Mouse (Mus musculus): ENCODE data around the gene Rab19.
"Not testable (repeated sequence)": the region's sequence is repeated elsewhere in the genome, so short reads cannot be mapped to it uniquely, and the experiment has no call there.

Gene Rab19

DNA sequence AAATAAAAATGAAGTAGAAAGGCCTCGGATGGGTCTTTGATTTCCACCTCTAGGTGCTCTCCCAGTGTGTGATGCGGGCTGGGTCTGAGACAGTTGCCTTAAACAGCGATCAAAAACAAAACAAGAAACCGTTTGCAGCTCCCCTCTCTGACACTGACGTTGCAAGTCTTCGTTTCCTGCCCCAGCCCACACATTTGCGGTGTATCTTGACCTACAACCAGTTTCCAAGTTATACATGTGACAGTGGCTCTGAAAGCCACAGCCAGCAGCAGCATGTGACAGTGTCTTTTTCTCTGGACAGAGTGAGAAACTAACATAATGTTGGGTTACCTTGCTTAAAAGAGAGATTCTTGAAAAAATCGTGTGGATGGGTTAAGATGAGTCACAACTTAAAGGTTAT is 1.2 kb upstream of the Rab19 start:
- DNase-seq, result no peak

DNA sequence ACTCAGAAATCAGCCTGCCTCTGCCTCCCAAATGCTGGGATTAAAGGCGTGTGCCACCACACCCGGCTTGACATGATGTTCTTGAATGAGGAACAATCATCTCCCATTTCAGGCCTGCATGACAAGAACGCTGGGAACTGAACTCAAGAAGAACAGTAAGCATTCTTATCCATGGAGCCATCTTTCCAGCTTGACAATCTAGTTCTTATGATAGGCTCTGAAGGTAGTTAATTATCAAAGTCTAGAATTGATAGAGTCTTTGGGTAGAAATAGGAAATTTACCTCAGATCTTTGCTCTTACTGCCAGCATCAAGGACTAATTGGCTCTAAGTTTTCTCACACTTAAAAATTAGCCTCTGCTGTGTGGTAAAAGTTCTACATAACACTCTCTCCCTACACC is 699 bp upstream of the Rab19 start:
- no peak for DNase-seq

DNA sequence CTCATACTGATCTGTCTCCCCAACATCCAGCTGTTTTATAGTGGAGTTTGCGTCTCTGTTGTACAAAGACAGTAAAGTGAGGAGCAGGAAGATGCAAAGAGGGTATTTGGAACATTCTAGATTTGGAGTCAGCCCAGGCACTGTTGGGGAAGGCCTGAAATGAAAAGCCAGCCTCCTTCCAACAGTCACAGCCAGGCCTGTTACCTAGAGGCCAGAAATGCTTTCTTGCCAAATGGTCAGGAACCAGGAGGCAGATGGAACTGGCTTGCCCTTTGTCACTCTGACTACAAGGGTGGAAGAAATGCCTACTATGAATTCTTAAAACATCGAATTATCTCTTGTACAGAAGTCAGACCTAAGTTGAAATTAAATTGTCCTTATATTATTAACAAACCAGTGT is 9.0 kb downstream of the Rab19 start:
- no peak for DNase-seq

DNA sequence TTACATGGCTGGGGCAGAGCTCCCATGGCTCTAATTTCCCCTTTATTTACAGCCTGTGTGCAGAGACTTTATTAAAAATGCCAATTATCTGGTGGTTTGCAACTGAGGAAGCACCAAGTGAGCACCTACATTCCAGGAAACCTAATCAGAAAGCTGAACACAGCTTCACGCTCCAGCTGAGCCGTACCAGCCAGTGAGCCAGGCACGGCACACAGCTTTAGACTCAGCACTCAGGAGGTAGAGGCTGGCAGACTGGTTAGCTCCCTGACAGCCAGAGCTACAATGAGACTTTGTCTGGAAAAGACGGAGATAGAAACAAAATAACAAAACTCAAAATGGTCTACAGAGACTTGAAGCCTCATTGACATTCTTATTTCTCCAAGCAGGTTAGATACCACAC is 14.5 kb downstream of the Rab19 start:
- DNase-seq, result no peak

DNA sequence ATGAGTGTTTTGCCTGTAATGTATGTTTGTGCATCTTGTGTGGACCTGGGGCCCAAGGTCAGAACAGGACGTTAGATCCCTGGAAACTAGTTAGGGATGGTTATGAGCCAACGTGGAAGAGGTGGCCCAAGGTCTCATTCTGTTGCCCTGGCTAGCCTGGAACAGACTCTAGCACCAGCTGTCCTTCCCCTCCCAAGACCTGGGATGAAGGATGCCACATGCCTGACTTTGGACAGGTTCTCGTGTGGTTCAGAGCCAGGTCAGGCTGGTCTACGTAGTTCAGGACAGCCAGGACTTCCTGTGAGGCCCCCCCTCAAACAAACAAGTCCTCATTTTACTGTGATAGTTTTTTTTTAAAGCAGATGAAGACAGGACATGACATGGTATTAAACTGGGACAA is 14.9 kb downstream of the Rab19 start:
- DNase-seq, result no peak

DNA sequence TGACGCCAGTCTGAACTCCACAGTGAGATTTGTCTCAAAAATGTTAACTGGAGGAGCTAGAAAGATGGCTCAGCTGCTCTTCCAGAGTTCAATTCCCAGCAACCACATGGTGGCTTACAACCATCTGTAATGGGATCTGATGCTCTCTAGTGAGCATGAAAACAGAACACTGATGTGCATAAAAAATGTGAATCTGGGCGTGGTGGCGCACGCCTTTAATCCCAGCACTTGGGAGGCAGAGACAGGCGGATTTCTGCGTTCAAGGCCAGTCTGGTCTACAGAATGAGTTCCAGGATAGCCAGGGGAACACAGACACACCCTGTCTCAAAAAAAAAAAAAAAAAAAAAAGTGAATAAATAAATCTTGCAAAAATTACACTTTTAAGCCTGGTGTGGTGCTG is 16.1 kb downstream of the Rab19 start:
- no peak for DNase-seq

DNA sequence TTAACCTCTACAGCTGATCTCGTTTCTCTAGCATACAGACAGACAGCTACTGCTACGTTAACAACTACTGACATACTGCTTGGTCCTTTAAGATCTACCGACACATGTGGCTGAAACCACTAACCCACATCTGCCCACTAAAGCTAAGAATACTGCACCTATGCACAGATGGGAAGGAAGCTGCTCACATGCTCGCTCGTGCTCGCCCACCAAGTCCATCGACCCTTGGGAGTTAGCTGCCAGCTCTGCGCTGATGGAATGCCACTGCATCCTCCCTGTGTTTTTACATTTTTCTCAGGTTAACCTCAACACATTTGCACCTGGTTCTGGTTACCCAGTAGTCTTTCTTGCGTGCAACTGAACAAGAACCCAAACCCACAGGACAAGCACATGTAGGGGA is 17.4 kb downstream of the Rab19 start:
- DNase-seq, result no peak

DNA sequence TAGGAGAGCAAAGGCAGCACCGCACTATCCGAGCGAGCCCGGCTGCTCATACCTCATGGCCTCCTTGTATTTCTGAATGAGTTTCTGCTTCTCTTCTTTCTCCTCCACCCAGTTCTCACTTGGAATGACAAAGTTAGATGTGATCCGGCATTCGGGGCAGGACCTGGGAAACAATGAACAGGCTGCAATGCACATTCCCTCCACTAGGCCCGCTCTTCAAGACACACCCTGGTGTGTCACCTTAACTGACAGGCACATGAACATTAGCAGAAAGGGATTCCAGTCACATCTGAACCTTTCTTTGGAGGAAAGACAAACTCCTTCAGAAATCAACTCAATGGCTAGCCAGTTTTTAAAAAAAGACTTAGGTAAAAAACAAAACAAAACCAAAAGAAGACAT is 19.4 kb downstream of the Rab19 start:
- DNase-seq, result no peak

DNA sequence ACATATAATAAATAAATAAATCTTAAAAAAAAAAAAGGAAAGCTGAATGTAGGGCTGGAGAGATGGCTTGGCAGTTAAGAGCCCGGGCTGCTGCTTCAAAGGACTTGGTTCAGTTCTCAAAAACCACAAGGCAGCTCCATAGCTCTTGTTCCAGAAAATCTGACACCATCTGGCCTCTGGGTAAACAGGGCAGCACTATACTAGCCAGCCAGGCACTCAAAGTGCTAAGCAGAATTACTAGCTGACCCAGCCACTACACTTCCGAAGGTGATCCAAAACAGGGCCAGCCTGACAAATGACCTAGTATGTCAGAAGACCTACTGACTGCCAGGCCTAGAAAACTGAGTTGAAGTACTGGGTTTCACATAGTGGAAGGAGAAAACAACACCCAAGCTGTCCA is 22.2 kb downstream of the Rab19 start:
- no peak for DNase-seq

DNA sequence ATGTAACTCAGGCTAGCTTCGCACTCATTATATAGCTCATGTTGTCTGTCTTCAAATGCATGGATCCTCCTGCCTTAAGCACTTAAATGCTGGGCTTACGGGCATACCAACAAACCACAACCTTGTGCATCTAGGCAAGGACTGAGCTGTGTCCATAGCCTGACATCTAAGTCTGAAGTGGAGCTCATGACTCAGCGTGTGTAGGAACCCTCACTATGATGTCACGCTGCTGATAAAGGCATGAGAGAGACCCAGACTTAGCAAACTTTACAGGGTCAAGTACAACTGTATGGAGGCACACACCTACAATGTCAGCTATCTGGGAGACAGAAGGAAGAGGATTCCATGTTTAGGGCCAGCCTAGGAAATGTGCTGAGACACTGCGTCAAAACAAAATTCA is 25.5 kb downstream of the Rab19 start:
- no peak for DNase-seq

DNA sequence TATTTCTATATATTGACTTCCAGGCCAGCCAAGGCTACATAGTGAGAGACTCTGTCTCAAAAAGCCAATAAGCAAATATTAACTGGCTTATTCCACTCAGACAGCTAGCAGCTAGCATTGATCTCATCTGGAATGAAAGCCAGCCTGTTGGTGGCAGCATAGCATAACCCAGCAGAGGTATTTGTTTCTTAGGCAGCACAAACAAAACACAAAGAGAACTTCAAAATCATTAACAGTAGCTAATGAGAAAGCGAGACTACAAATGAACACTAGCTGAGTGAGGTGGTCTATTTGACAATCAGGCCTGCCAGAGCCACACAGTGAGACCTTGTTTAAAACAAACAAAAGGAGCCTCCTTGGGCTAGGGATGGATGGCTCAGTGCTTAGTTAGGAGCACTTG is 33.1 kb downstream of the Rab19 start:
- DNase-seq, result no peak

DNA sequence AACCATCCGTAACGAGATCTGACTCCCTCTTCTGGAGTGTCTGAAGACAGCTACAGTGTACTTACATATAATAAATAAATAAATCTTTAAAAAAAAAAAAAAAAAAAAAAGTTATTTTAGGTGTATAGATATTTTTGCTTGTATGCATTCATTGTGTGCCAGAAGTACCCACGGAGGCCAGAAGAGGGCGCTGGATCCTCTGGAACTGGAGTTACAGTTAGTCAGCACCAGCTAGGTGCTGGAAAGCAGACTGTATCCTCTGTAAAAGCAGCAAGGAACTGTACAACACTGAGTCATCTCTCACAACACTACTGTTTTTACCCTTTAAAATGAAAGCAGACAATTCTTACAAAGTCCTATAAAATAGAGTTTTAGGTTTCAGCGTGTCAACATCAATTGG is 34.8 kb downstream of the Rab19 start:
- peak; percentile 81 for DNase-seq

DNA sequence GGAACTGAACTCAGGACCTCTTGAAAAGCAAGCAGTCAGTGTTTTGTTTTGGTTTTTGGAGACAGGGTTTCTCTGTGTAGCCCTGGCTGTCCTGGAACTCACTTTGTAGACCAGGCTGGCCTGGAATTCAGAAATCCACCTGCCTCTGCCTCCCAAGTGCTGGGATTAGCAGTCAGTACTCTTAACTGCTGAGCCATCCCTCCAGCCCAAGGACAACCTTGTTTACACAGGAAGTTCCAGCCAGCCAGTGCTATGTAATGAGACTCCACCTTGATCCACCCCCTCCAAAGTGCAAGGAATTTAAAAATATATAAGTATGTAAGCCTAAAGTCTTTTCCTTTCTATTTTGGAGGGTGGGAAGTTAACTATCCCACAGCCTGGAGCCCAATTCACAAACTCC is 35.7 kb downstream of the Rab19 start:
- not testable (repeated sequence) for DNase-seq

DNA sequence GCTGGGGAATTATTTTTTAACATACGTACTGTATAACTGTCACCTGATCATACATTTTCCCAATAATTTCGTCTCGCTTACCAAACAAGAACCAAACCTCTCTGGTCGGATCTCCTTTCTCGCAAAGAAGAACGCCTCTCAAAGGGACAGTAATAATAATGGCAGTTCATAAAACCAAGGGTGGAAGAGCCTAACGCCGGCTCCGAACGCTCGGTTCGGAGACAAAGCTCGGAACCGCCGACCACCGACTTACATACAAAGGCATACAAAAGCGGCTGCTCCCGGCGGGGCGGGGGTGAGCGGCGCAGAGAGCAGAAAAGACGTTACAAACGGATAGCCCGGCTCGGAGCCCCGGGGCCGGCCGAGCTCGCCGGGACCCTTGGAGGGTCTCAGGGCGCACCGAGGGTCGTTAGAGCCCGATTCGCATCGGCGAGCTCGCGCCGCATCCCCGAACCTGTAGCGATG is 38.4 kb downstream of the Rab19 start:
- no peak for DNase-seq

DNA sequence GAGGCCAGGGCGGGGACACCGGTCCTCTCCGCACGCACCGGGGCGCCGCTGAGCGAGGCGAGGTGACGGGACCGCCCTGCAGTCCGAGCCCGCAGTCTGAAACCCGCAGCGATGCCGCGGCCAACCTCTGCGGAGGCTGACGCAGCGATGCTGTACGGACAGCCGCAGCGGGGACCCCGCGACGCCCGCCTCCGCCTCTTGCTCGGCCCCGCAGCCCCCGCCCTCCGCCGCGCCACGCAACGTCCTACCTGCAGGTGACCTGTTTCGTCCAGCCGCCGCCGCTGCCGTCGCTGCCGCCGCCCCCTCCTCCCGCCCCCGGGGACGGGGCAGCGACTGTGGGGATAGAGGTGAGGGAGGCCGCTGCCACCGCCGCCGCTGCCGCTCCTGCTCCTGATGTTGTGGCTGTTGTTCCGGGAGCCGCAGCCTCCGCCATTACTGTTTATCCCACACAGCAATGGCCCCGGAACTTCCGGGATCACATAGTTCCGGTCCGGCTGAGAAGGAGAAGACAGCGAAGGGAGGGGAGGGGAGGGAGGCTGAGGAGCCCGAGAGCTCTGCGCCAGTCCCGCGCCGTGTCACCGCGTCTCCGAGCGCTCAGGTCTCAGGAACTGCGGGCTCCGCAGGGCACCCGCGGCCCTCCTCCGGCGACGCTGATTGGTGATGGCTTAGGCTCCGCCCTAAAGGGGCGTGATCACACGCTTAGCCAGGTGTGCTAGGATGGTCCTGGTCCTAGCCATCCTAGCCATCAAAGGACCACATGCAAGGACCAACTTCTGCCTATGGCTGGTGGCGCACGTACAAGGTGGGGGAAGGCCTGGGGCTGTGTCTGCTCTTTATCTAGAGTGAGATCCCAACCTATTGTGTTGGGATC is 39.1 kb downstream of the Rab19 start, which contains the start of gene Mkrn1:
Mkrn1 (minus strand) TSS at position 612 of the 871 bp plus-strand sequence.
- peak; percentile 75 for DNase-seq

DNA sequence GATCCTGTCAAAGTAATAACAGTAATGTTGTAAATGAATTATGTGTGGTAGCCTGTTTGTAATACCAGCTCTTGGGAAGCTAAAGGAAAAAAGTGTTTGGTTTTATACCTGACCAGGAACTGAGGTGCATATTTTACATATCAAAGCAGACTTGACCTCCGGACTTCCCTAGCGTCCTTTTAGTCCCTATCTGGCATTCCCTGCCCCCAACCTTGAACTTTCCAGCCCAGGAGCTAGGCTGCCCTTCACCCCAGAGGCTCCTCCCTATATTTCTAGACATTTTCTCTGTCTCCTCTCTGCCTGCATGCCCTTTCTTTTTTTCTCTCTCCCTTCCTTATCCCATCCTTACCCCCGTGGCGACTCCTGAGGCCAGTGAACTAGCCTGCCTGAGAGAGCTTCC is 39.9 kb downstream of the Rab19 start:
- no peak for DNase-seq

DNA sequence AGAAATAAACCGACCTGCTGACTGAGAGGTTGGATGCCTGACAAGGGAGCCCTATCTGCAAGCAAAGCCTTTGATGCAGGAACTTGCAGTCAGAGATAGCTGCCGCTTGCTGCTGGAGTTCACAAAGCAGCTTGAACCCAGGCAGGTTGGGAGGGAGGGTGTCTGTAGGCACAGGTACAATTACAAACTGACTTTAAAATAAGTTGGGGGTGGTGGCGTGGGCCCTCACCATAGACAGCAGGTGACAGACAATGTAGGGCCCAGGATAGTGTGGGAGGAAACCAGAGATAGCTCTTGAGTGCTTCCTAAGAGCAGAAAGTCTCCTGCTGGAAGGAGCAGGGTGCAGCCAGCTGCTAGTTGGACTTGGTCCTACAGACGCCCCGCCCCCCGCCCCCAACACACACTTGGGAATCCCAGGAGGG is 42.2 kb downstream of the Rab19 start:
- DNase-seq, result no peak

DNA sequence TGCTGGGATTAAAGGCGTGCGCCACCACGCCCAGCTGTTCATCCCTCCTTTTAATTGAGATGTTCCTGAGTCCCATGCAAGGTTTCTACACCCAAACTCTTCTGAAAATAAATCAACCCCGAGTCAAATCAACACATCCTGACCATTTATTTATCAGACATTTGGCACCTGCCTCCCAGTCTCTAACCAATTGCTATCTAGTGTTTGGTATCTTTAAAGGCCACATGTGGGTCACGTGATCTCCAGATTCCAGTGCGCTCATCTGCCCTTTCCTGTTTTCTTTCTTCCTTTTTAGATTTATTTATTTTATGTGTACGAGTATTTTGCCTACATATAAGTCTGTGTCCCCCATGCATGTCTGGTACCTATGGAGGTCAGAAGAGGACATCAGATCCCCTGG is 42.7 kb downstream of the Rab19 start:
- no peak for DNase-seq

DNA sequence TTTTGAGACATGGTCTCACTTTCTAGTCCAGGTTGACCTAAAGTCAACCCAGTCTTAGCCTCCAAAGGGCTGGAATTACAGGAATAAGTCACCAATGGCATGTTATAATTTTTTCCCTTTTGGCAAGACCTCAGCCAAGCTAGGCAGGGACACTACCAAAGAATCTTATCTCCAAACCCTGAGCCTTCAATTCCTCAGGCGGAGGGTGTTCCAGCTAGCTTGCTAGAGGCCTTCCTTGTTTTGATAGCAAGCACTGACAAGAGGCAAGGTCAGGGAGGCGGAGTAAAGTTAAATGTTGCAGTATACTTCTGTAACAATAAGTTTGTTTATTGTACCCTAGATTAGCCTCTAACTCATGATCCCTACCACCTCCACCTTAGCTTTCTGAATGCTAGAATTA is 44.2 kb downstream of the Rab19 start:
- DNase-seq, result no peak

DNA sequence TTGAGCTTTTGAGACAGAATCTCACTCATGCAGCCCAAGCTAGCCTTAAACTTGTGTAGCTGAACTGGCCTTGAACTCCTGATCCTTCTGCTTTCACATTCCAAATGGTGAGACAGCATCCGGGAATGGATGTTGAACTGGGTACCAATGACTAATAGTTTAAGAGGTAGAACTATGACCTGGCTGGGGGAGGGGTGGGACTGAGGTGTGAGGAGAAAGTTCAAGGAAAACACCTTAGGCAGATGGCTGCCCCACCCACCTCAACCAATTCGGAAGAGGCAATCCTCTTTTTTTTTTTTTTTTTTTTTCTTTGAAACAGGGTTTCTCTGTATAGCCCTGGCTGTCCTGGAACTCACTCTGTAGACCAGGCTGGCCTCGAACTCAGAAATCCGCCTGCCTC is 45.8 kb downstream of the Rab19 start:
- no peak for DNase-seq

DNA sequence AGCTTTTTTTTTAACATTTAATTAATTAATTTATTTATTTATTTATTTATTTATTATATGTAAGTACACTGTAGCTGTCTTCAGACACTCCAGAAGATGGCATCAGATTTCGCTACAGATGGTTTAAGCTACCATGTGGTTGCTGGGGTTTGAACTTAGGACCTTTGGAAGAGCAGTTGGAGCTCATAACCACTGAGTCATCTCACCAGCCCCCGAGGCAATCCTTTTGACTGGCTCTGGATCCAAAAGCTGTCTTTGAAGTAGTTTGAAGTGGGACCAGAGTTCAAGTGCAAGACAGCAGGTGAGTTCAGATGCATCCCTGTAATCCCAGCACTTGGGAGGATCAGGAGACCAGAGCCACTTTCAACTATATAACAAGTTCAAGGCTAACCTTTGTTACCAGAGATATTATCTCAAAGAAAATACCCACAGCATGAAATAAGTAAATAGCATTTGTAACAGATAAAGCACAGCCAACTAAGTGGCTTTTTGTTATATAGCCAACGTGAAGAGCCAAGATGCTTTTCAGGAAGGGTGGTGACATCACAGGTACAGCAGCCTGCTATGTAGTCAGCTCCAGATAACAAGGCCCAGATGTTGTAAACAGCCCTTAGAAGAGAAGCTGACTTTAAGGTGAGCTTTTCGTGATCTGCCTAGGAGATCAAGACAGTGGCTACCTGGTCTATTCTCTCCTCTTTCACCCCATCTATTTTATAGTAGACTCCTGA is 46.5 kb downstream of the Rab19 start:
- no peak for DNase-seq

DNA sequence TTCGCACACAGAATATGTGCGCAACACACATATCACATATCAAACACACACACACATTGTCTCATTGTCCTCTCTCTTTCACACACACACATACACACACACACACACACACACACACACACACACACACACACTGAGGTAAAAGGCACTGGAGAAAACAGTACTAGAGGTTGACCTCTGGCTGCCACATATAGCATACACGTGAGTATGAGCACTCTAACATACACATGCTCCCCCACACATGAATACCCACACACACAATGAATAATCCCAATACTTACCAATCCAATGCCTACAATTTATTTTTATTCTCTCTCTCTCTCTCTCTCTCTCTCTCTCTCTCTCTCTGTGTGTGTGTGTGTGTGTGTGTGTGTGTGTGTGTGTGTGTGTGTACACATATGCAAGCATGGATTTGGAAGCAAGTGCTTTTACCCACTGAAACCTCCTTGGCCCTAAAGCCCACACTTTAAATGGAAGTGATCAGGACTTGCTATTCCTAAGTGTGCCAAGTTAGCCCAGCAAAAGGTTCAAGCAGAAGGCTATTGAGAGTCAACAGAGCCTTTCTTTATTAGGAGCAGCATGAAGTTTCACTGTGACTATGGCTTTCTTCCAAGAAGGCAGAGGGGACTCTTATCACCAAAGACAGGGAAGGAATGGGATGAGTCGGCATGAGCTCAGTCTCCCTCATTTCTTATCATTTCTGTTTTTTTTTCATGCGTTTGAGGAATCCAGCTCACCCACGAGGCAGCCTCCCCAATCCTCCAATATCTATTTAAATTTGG is 48.2 kb downstream of the Rab19 start:
- no peak for DNase-seq

DNA sequence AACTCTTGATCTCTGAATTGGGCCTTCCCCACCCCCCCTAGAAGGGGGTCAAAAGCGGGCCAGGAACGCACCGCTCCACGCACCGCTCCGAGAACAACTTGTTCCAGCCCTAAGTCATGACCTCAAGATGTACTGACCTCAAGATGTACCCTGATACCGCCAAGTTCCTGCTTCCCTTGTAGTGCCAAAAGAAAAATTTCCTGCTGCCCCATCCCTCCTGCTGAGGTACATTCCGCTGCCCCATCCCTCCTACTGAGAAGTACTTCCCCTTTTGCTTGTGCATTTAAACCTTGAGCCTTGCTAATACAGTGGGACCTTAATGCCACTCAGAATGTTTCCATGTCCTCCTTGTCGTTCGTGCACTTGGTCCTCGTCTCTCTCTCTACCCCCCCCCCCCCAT is 49.7 kb downstream of the Rab19 start:
- DNase-seq, result no peak

DNA sequence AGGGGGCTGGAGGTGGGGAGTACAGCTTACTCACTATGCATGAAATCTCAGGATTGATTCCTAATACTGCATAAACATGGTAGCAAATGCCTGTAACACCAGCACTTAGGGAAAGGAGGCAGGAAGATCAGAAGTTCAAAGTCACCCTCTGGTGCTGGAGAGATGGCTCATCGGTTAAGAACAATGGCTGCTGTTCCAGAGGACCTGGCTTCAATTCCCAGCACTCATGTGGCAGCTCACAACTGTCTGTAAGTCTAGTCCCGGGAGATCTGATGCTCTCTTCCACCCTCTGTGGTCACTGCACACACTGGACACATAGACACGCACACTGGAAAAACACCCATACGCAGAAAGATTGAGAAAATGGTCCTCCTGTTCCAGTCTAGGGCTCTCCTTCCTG is 52.2 kb downstream of the Rab19 start:
- no peak for DNase-seq

All from right cerebral cortex, postnatal 4 days (tissue).